Mouse (Mus musculus) adipocyte (in vitro differentiated cells): ENCODE measurements around the gene Ccdc171.
A peak's percentile ranks its signal among the peaks of the same experiment; 100 is the strongest.

ENCODE experiments used
- DNase-seq: peaks from one replicate; pipeline ENCODE4 v3.0.0-alpha.2; 2016; ENCODE audit warnings: low spot score

Ccdc171 gene

DNA sequence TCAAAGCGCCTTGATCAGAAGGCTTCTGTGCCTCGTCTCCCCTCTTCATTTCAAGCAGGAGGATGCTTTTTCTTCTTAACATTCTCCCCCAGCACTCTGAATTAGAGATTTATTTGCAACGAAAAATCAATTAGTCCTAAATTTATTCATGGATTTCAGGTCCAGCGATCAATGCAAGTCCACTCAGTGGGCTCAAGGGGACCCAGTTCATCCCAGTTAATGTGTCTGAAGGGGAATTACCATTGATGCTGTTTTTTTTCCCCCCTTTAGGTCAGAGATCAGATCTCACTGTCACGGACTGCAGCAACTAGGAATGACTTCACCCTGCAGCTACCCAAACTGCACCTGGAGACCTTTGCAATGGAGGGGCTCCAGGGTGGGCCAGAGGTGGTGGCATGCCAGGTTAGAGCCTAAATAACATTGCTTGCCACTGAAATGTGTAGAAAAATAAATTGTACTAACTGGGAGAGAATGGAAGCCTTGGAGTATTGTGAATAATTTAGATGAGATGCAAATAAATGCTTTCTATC is 269.6 kb downstream of the Ccdc171 start:
- no peak for DNase-seq

DNA sequence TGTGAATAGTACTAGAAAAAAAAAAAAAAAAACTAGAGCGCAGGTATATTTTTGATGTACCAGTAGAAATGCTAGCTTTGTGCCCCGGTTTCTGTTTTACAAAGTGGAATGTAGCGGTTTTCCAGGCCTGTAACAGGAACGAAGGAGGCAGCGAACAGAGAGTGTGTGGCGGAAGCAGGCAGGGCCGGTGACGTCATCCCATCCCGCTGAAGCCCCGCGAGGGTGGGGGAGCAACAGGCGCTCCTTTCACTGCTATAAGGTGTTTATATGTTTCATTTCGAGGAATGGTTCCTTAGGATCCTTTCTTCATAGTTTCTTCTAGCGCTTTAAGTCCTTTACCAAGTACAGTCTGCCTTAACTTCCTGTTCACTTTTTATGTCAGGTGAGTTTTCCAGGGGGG is 272.6 kb downstream of the Ccdc171 start:
- no peak for DNase-seq

DNA sequence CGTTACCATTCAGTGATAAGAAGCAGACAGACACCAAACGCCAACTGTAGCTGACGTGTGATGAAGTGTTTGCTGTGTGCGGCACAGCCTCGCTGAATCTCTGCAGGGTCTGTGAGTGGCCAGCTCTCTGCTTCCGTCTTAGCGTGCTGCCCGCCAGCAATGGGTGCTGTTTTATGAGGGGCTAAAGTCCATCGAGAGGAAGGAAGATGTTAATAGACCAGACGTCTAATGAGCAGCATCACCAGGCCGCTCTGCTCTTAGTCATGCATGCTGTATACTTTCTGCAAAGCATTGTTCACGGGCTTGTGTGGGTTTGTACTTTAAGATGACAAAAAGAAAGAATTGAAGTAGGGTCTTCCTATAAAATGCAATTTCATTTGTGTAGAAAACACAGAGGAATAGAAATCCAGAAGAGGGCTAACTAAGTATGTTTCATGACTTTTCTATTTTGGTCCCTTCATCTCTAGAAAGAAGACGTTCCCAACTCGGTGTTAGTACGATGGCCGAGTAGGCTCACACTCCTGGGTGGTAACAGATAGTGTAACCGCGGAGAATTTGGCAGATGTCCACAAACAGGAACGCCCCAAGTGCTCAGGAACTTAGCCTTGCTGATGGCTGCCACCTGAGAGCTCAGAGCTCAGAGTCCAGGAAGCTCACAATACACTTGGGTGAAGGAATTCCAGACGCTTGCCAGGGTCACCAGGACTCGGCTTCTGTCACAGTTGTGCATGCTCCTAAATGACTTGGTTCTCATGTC is 273.5 kb downstream of the Ccdc171 start:
- DNase-seq = no peak

DNA sequence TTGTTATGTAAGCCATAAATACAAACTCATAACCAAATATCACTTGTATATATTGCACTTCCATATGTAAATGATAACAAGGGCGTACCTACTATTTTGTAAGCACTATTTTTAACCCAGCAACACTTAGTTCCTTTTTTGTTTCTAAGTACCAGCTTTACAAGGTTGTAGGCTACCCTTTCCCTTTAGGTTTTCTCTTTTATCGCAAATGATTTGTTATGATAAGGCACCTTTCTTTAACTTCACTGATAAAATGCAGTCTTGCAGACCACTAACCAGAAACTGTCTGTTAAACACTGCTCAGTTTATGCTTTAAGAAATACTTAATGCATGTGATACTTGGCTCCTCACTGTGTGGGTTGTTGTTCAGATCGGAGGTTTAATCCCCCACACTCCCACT is 275.1 kb downstream of the Ccdc171 start:
- DNase-seq = no peak

DNA sequence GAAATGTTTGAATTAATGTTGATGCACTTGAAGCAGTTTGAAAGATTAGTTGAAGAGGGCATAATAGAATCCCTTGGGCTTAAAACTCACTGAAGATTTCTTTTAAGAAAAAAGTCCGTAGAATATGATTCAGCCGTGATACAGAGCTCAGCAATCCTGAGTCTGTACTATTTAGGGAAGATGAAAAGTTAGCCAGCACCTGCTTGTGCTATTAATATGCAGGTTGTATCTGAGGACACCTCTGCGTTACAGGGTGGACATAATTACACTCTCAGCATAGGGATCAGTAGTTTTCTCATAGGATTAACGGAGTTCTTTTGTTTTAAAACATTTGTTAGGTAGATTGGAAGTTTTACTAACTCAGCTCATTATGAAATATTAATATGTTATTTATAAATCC is 291.6 kb downstream of the Ccdc171 start:
- no peak for DNase-seq

DNA sequence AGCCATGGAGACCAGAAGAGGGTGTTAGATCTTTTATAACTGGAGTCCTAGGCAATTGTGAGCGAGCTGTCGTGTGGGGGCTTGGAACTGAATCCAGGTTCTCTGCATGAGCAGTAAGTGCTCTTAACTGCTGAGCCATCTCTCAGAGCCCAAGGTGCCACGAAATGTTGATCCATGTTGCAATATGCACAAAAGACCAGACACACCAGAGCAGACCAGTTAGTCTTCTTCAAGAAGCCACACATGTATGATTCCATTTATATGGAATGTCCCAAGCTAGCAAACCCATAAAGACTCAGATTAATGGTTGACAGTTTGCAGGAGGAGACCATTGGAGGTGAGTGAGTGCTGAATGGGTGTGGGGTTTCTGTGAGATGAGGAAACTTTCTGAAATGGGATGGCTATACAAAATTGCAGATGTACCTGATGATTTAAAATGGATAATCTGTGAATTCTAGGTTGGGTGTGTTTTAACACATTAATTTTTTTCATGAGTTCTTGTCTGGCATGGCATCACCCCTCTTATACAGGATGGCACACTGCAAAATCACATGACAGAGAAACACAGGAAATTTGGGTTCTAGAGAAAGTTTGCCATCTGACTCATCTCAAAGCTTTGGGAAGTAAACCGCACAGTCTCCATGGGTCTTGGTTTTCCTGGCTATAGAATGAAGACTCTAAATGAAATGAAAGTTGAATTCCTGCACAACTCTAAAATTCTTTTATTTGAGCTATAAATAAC is 304.5 kb downstream of the Ccdc171 start:
- DNase-seq = no peak

DNA sequence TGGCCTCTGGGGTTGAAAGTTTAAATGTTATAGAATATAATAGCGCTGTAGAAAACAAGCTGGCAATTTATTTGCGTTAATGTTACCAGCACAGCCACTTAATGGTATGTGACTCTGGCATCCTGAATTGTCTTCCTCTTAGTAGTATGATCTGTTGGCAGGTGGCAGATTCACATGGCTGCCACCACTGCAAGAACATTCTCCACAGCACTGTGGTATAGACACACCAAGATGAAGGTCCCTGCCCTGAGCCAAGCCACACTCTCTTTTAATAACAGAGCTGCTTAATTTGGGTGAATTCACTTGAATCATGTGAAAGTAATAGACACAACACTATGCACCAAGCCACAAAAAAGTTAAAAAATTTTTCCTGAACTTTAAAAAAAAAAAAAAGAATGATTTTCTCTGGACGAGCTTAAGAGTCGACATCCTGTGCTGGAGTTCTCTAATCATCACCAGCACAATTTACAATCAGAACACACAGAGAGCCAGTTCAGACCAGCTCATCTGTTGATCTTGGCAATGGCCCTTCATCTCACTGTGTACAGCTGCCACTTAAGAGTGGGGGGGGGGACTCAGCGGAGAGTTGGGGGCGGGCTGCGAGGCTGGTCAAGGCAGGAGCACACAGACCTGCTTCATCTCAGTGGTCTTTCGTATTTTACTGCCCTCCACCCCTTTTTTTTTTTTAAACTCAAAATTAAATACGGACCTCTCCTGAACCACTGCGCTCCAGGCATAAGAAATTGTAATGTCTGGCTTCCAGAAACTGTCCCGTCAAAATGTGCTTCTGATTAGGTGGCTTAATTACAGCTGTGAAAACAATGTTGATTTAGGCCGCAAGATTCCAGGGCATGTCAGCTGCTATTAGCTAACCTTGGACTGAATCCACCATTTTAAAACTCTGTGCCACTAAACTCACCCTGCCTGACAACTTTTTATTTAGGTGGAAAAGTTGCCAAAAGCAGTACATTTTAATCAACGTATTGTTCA is 305.8 kb downstream of the Ccdc171 start:
- peak; percentile 79 for DNase-seq

DNA sequence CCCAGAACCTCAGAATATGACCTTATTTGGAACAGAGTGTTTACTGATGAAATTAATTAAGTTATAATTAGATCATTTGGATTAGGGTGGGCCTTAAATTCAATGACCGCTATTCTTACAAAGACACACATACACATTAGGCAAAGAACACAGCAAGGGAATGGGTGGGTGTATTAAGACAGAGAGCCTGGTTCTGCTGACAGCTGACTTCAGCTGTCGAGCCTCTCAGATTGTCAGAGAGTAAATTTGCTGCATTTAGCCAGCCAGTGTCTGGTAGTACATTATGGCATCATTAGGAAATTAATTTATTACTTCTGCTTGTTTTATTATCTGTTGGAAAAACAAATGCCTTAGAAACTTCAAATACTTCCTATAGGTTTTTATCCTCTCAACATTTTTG is 313.7 kb downstream of the Ccdc171 start:
- DNase-seq = no peak

DNA sequence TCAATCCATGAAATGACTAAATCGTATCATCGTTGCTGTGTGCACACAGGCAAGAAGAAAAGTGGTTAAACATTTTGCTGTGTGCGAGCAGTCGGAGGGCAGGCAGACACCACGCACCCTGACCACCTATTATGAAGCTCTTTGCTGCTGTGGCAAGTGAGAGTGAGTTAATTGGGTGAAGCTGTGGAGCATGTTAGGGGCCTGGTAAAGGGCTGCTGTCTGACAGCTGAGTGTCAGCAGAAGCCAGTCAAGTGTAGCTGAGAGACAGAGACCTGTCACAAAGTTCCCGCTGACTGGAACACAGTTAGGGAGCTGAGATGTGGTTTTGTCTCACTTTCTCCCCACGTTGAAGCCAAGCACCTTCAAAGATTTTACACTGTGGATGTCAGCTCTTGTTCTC is 321.0 kb downstream of the Ccdc171 start:
- no peak for DNase-seq

DNA sequence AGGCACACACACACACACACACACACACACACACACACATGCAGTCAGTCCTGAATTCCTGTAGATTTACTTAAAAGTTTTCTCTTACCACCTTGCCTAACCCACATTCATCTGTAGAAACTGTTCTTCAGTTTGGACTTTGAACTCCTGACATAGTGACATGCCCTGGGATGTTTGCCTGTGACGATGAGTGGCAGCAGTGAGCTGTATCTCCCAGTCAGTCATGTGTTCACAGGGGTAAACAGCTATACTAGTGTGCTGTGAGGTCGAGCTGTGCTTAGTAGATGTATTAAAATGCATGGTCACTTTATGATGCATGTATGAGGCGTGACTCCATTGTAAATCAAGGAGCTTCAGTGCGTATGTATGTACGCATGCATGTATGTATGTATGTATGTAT is 328.5 kb downstream of the Ccdc171 start:
- no peak for DNase-seq

DNA sequence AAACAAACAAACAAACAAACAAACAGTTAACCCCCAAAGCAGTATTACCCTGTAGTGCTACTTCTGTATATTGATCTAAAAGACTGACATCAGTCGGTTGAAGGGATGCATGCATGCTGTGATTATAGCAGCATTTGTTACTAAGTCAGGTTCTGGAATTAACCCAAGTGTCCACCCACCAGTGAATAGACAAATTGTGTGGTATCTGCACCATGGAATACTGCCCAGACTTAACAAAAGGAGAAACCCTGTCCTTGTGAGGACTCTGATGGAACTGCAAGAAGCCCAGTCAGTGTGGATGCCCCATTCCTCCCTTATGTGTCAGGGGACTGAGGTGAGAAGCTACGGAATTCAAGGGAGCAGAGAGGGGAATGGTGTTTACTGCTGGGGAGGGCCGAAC is 336.4 kb downstream of the Ccdc171 start:
- no peak for DNase-seq

DNA sequence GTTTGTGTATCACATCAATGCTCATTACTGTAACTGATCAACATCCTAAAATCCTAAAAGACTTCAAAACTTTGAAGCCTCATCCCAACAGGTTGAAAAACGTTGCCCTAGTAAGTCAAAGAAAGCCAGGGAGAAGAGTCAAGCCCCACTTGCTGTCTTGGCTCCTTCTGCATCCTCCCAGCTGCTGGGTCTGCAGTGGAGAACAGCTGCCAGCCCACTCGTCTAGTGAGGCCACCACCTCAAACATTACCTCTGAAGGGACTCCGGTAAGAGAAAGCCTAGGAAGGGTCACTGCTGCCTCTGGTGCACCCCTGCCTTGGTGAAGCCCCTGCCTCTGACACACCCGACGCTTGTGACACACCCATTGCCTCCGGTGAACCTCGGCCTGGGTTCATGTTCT is 336.9 kb downstream of the Ccdc171 start:
- DNase-seq = no peak

DNA sequence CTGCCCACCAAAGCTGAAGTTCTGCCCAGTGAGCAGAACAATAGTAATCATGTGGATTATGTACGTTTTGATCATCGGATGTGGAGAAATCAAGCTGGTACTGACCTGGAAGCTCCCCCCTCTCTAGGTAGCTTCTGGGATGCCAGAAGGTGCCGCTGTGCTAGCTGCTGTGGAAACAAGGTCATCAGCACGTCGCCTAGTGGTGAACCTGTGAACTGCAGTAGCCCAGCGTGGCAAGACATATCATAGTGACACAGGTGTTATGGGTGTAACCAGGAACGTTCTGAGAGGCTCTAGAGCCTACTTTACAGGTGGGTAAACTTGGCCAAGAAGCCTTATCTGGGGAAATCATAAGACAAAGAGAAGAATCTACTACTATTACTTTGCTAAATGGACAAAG is 351.3 kb downstream of the Ccdc171 start:
- no peak for DNase-seq

DNA sequence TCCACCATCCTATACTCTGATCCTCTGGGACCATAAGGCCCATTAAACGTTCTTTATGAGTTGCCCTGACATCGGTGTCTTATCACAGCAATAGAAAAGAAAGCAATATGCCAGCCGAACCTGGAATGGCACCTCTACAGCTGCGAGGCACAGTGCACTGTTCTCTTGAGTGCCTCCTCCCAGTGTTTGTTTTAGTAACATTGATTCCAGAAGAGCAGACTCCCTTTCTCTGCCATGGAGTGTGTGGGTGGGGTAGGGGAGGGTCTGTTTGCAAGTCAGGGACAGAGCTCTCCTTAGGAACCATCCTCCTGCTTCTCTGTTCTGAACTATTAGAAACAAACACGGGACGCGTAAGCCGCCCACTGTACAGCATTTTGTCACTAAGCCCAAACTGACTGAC is 352.9 kb downstream of the Ccdc171 start:
- no peak for DNase-seq

DNA sequence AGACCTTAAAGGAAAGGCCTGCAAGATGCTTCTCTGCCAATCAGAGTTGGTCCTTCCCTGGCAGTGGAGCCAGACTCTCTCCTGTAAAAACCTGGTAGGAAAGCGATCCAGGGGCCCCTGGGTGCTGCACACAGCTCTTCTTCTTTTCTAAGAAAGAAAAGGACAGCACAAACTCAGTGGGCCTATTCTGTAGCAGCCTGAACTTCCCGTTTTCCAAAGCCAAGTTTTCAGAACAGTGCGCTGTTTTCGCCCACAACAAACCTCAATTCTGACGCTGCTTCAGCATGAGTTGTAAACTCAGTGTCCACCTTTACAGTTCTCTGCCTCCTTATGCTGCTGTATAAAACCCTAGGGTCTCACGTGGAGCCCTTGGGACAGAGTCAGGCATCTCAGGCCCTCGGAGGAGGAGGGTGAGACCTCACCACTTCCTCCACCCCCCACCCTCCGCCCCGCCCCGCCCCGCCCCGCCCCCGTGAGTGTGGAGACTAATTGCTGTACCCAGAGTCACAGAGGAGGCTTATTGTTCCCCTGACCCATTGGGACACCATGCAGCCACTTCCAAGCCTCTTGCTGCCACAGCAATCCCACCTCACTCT is 363.2 kb downstream of the Ccdc171 start:
- no peak for DNase-seq

DNA sequence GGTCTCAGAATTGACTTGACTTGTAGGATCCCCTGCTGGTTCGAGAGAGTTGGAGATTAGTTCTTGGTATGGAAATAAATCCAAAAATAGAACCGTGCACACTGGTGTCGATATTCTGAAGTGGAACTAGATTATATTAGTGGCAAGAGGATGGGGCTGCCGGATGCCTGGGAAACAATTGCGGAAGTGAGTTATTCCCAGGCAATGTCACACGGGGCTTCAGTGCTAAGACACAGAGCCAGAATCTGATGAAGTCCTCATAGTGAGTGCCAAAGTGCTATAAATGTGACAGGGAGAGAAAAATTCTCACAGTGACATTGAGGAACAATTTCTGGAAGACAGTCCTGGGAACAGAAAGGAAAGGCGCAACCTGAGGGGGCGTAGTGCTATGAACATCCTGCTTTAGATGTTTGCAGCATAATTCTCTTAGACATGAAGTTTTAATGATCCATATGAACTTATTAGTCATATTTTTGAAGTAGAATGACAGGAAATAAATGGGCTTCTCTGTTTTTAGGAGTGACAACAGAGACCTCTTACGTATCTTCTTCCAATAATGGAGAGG is 376.8 kb downstream of the Ccdc171 start:
- no peak for DNase-seq
